Mouse (Mus musculus) CH12.LX (cell line): ENCODE results near the gene Cd81.

Experiments used
- CHD2 ChIP-seq: IDR thresholded peaks from 2 replicates; pipeline ENCODE4 v1.6.1; 2011; ENCODE audit warnings: low read length, improper control_type of control experiment
- CTCF ChIP-seq, 2 experiments: IDR thresholded peaks in 1 of 2; conservative IDR thresholded peaks in 1 of 2; 2 replicates each; pipeline ENCODE4 v1.5.1; 2011 to 2012; ENCODE audit warnings: low read depth in 2 of 2, low read length in 2 of 2, improper control_type of control experiment in 1 of 2, inconsistent platforms in 1 of 2, mild to moderate bottlenecking in 1 of 2, moderate library complexity in 1 of 2
- MAFK ChIP-seq: IDR thresholded peaks from 2 replicates; pipeline ENCODE4 v1.6.1; 2011; ENCODE audit warnings: low read length, improper control_type of control experiment; ENCODE audit not compliant: insufficient replicate concordance

- TF ChIP-seq CTCF (conservative IDR thresholded peaks at IDR 0.05 in 1 of 2, IDR thresholded peaks at IDR 0.05 in 1 of 2; ENCODE audit: low read depth in 2 of 2, low read length in 2 of 2) (no peak), MAFK (no peak), CHD2 (no peak)
Observed at GRCm38 (mm10) chr7:143068316-143068881, 15.9 kb downstream of the Cd81 start.
